Mouse (Mus musculus) G1E (cell line): Measurements from ENCODE around the gene Gm13199. TPM values are rescaled to one million over a fixed set of nuclear protein-coding genes. Genes with fewer than 3 reads are reported as not detected.
A peak's percentile ranks its signal among the peaks of the same experiment; 100 is the strongest.

ENCODE experiments used
- ATAC-seq: 2 replicates; pipeline ENCODE4 v1.8.0; 2016; ENCODE audit warnings: mild to moderate bottlenecking; ENCODE audit not compliant: insufficient number of reproducible peaks, poor library complexity, low FRiP score, severe bottlenecking; ENCODE audit errors: extremely low read depth
- DNase-seq: peaks from one replicate; pipeline ENCODE4 v3.0.0; 2012; ENCODE audit warnings: low spot score
- H3K27me3 ChIP-seq: 2 replicates; pipeline ENCODE4 v1.6.1; 2012; ENCODE audit warnings: mild to moderate bottlenecking, low read length, inconsistent platforms; ENCODE audit not compliant: insufficient read depth
- H3K36me3 ChIP-seq: replicated peaks from 2 replicates; pipeline ENCODE3; 2012; ENCODE audit warnings: mild to moderate bottlenecking, inconsistent platforms
- H3K4me1 ChIP-seq: 2 replicates; pipeline ENCODE4 v1.6.1; 2012; ENCODE audit warnings: low read depth, low read length, inconsistent platforms, mixed read lengths; ENCODE audit not compliant: insufficient read depth
- H3K4me3 ChIP-seq: 2 replicates; pipeline ENCODE4 v1.5.1; 2012; ENCODE audit warnings: low read depth, mild to moderate bottlenecking, inconsistent platforms, low read length, moderate library complexity, mixed read lengths
- H3K9me3 ChIP-seq: replicated peaks from 2 replicates; pipeline ENCODE4 v1.6.1; 2012; ENCODE audit warnings: inconsistent platforms
- CTCF ChIP-seq: IDR thresholded peaks from 2 replicates; pipeline ENCODE4 v1.5.1; 2012; ENCODE audit warnings: low read depth, low read length, inconsistent platforms, mixed read lengths
- GATA1 ChIP-seq: IDR thresholded peaks from 2 replicates; pipeline ENCODE4 v1.6.1; 2012; ENCODE audit warnings: borderline replicate concordance, low read length, inconsistent platforms, mixed read lengths
- GATA2 ChIP-seq: IDR thresholded peaks from 2 replicates; pipeline ENCODE4 v1.6.1; 2012; ENCODE audit warnings: low read depth, low read length, inconsistent platforms, borderline replicate concordance
- POLR2AphosphoS5 ChIP-seq: IDR thresholded peaks from 2 replicates; pipeline ENCODE4 v1.6.1; 2012; ENCODE audit warnings: low read depth, low read length, inconsistent platforms; ENCODE audit not compliant: insufficient replicate concordance
- TAL1 ChIP-seq: conservative IDR thresholded peaks from 2 replicates; pipeline ENCODE4 v1.6.1; 2012; ENCODE audit warnings: low read depth, low read length, inconsistent platforms, mixed read lengths
- polyA plus RNA-seq: library from polyadenylated mRNA; stranded (reverse); fragments of >175 nt; gene quantifications from 2 replicates; pipeline ENCODE4 v1.2.3, GENCODE M21; 2012
- total RNA-seq, 2 experiments: library from RNA; stranded (forward) in 1 of 2; stranded (reverse) in 1 of 2; fragments of 200-1000 nt in 1 of 2; fragments of >200 nt in 1 of 2; fragmentation: Nextera tagmentation in 1 of 2; gene quantifications; 2 replicates each; pipeline ENCODE4 v1.2.3; 2014 to 2017

The Gm13199 gene
- total RNA-seq (2014; fragmentation: Nextera tagmentation) (5.0 TPM in 1 of 2 replicates, not detected in the other), total RNA-seq (2017) (0.82 and 1.0 TPM in 2 replicates), polyA plus RNA-seq (0.13 TPM in 1 of 2 replicates, not detected in the other)

DNA sequence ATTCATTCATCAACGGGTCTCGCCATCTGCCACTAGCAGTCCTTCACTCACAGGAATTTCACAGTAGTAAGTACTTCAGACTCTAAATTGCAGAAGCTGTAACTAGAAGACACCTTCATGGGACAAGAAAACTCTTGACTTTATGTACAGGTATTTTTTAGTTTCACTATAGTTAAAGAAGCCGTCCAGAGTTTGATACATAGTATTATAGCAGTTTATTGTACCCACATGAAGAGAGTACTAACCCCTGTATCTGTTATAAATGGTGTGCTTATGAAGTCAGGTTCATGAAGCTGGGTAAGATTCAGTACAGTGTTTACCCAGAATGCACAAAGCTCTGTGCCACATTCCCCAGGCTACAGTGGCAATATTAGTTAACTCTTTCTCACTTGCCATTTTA is at the start of gene Gm13199:
Gm13199 (minus strand) TSS at position 101 of the 400 bp plus-strand sequence.
- Histone ChIP-seq H3K27me3 (no peaks in the 10 kb centered on the region), H3K4me3 (no peak within 1 kb of the TSS), H3K36me3 (peaks cover 93% of the 10 kb centered on the region), H3K4me1 (no peaks in the 10 kb centered on the region), H3K9me3 (no peaks in the 10 kb centered on the region)
- ATAC-seq (no peak), DNase-seq (no peak)
- no peak for TF ChIP-seq GATA2
- no peak for TF ChIP-seq CTCF
- no peak for TF ChIP-seq TAL1
- TF ChIP-seq POLR2AphosphoS5, result no peak
- TF ChIP-seq GATA1, result no peak

DNA sequence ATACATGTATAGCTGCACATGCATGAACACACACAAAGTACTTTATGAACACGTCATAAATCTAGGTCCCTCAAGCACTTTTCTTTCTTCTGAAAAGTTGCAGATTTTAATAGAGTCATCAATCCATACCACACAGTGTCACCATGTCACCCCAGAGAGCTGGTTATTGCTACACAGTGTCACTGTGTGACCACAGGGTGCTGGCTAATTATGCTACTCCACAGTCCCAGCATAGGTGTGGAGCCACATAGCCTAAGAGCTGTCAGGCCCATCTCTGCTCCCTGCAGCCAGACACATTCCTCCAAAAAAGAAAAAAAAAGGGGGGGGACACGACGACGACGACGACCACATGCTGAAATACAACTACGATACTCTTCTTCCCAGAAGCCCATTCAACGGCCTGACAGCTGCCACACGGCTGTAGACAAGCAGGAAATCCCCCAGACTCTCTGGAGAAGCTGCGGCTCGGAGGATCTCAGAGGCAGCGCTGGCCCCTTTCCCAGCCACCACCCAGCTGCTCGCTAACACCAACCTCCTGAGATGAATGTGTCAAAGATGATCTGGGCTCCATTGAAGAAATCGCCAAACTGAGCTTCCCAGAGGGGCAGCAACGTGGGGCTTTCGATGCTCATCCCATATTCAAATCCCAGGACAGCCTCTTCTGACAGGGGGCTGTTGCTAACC is 48.7 kb upstream of the Gm13199 start:
- Histone ChIP-seq H3K4me3 (no peak overlapping the region), H3K36me3 (no peaks in the 10 kb centered on the region), H3K9me3 (no peaks in the 10 kb centered on the region), H3K4me1 (no peaks in the 10 kb centered on the region), H3K27me3 (peaks cover 24% of the 10 kb centered on the region)
- DNase-seq (no peak), ATAC-seq (no peak)
- TF ChIP-seq POLR2AphosphoS5, result no peak
- TF ChIP-seq GATA1, result no peak
- TF ChIP-seq GATA2, result no peak
- TF ChIP-seq TAL1, result no peak
- no peak for TF ChIP-seq CTCF

DNA sequence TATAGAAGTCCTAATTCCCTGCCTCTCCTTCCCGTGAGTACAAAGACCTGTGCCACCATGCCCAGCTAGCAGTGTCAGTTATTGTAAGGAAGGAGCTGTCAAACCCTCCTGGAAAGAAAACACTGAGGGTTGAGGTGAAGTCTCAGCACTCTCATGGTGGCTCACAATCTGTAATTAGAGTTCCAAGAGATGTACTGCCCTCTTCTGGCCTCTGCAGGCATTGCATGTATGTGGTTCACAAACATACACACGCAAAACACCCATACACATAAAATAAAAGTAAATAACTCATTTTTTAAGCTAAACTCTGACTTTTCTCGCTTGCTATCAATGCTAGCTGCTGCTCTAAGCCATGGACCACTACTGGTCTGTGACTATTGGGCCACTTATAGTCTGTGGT is 43.9 kb upstream of the Gm13199 start:
- H3K9me3 ChIP-seq, result no peaks in the 10 kb centered on the region
- peaks cover 32% of the 10 kb centered on the region for H3K27me3 ChIP-seq
- H3K4me3 ChIP-seq, result no peak overlapping the region
- TF ChIP-seq CTCF (peak; percentile 83), POLR2AphosphoS5 (no peak)
- no peaks in the 10 kb centered on the region for H3K36me3 ChIP-seq
- H3K4me1 ChIP-seq, result no peaks in the 10 kb centered on the region
- ATAC-seq (no peak), DNase-seq (no peak)

DNA sequence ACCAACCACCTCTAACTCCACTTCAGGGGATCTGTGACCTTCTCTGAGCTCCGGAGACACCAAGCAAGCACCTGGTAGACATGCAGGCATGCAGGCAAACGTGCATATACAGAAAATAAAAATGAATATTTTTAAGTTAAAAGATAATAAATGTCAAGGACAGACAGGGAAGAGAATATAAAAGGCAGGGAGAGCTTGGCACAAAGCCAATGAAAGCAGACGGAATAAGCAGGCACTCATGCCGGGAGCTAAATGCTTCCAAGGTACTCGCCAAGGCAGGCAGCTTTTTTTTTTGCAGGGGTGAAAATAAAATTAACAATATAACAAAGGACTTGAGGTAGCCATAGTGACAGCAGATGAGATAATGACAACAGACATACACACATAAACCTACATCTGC is 43.4 kb upstream of the Gm13199 start:
- Histone ChIP-seq H3K4me1 (no peaks in the 10 kb centered on the region), H3K9me3 (no peaks in the 10 kb centered on the region), H3K4me3 (no peak overlapping the region), H3K27me3 (peaks cover 33% of the 10 kb centered on the region), H3K36me3 (no peaks in the 10 kb centered on the region)
- ATAC-seq (no peak), DNase-seq (no peak)
- TF ChIP-seq GATA2 (no peak), POLR2AphosphoS5 (no peak), CTCF (no peak), TAL1 (no peak)

DNA sequence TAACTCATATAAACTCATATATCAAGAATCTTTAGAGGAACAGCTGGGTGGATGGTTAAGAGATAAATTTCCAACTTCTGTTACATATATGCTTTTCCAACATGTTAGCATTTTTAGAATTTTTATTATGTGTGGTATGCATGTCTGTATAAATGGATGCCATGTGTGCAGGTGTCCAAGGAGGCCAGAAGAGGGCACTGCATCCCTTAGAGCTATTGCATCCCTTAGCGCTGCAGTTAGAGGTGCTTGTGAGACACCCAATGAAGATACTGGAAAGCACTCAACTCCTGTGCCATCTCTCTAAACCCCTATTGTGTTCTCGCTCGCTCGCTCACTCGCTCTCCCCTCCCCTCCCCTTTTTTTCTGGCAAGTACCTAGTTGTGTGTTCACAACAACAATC is 37.4 kb upstream of the Gm13199 start:
- no peak for ATAC-seq
- Histone ChIP-seq H3K36me3 (no peaks in the 10 kb centered on the region), H3K4me1 (no peaks in the 10 kb centered on the region), H3K9me3 (no peaks in the 10 kb centered on the region), H3K4me3 (no peak overlapping the region), H3K27me3 (peaks cover 22% of the 10 kb centered on the region)
- peak; percentile 34; the same call in 1 of the 2 replicates for TF ChIP-seq CTCF
- no peak for TF ChIP-seq POLR2AphosphoS5
- DNase-seq, result no peak

DNA sequence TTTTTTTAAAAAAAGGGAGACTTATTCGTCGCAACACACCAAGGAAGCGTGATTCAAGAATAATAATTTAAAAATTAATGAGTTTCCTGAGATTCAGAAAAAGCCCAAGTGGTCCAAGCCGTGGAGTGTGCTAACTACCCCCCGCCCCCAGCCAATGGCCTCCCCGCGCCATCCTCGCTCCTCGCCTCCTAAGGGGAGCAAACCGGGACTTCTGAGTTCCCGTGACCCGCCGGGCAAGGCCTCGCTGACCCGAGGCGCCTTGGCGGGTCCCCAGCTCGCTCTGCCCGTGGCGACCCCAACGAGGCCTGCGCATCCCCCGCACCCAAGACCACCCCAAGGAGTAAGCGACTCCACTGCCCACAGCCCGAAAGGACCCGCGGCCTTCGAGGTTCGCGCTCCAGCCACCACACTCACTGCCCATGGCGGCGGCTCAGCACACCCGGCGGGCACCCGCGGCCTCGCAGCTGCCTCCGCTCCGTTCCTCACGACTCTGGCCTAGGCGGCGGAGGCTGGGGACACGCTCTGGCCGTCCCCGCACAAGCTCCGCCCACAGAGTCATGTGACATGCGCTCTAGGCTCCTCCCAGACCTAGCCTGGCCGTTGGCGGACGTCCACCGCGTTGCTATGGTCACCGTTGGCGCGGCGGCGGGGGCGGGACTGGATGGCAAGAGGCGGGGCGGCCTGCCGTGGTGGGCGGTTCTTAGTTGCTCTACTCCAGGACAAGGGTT is 32.3 kb upstream of the Gm13199 start, which contains the start of gene Sec61a2:
Sec61a2 (minus strand) TSS at position 590 of the 728 bp plus-strand sequence.
- Histone ChIP-seq H3K9me3 (no peaks in the 10 kb centered on the region), H3K27me3 (peaks cover 9% of the 10 kb centered on the region), H3K4me1 (peaks cover 17% of the 10 kb centered on the region), H3K36me3 (peaks cover 22% of the 10 kb centered on the region), H3K4me3 (peak within 1 kb of the TSS; percentile 94)
- no peak for TF ChIP-seq GATA1
- DNase-seq (peak; percentile 86), ATAC-seq (peak; percentile 99)

DNA sequence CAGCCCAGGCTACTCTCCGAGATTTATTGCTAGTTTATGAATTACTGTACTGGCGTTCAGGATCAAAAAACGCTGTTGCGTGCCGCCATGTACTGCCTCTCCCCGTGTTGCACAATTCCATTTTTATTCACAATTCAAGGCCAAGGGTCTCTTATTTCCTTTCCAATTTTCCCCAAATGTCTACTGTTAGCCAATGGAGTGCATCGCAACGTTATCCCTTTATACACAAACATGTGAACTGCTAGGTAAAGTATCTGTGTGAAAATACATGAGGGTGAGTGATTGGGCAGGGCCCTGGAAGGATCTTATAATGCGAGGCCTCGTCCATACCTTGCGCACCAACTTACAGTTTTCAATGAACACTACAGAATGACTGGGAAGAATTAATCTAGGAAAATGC is 31.6 kb upstream of the Gm13199 start:
- TF ChIP-seq POLR2AphosphoS5 (no peak), CTCF (no peak), GATA2 (no peak), TAL1 (no peak), GATA1 (no peak)
- Histone ChIP-seq H3K9me3 (no peaks in the 10 kb centered on the region), H3K4me1 (peaks cover 17% of the 10 kb centered on the region), H3K36me3 (peaks cover 29% of the 10 kb centered on the region), H3K4me3 (peak overlapping the region; percentile 94), H3K27me3 (peaks cover 9% of the 10 kb centered on the region)
- DNase-seq, result no peak
- no peak for ATAC-seq
